Mouse (Mus musculus) regulatory T cell (primary cell): ENCODE measurements at regions not wholly inside any gene's neighbourhood (a gene's known extent, or its start where the extent isn't known, plus 50 kb on each side); places are given as distances from the start of the nearest gene placed in this dataset.

Source experiments
- in situ Hi-C: fragments of 300-600 bp; cut with MboI, MseI; formaldehyde crosslinking; loops from one replicate; pipeline ENCODE4 v1.15.1; 2025; ENCODE audit warnings: high pct_unique_total_duplicates

DNA sequence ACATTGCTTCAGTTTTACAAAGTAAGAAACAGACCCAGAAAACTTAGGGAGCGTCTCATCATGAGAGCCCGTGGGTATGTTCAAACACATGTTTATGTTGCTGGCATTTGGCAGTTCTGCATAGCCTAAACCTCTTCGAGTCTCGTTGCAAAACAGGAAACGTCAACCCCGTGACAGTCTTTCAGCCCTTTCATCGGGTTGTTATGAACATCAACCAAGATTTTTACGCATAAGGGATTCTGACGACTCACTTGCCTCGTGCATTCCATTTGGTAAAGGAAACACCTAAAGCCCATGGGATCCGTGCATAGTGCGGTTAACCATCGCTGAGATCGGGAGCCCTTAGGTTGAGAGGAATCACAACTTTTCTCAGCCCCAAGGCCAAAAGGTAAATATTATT lies 115.7 kb downstream of the Gpam start:
- in situ Hi-C loops: no loop called here

DNA sequence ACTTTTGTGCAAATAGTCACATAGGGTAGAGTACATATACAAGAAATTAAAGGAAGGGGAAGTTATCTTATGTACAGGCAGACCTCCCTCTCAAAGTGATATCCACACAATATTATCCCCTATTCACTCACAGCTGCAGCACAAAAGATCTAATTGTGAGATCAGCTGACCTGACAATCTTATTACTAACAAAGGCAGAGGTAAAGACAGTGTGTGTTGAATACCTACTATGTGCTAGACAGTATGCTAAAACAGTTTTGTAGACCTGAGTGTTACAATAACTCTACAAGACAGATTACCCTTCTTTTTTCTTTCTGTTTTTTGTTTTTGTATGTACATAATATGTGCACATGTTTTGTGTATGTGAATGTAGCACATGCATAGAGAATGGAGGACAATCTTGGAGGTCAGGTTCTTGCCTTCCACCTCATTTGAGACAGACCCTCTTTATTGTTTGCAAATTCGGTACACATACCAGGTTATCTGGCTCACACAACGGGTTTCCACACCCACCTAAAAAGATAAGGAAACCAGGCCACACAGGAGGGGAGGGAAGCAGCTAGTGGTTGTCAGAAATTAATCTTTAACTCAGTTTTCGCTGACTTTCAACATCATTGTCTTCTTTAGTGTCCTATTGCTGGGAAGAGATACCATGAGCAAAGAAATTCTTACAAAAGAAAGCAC lies 118.4 kb downstream of the Gpam start:
- in situ Hi-C loops: no loop called here

DNA sequence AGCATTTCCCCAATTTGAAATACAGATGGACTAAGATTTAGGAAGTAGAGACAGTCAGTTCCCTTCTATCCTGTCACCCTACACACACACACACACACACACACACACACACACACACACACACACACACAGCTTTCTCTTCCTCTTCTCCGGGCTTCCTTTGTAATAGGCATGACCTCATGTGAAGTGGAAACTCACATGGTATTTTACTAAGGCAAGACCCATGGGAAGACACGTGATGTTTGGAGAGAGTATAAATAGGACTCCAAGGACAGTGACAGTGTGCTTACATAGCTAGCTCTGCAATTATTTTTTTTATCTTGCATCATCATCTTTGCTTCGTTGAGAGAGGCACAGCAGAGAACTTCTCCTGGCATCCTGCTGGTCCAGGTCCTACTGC lies 137.1 kb downstream of the Gpam start:
- in situ Hi-C loops: no loop called here

DNA sequence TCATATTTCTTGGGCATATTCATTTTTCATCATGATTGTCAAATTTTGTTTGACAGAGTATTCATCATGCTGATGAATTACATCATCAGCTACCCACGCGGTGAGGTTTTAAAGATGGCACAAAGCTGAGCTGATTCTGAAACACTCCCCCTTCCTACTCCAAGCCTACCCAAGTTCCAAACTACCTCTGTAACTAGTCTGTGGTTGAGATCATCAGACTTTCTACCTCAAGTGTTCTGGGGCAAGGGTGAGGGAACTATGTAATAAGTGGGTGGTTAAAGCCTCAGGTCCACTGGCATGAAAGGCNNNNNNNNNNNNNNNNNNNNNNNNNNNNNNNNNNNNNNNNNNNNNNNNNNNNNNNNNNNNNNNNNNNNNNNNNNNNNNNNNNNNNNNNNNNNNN lies 142.5 kb downstream of the Gpam start:
- in situ Hi-C loops: no loop called here

DNA sequence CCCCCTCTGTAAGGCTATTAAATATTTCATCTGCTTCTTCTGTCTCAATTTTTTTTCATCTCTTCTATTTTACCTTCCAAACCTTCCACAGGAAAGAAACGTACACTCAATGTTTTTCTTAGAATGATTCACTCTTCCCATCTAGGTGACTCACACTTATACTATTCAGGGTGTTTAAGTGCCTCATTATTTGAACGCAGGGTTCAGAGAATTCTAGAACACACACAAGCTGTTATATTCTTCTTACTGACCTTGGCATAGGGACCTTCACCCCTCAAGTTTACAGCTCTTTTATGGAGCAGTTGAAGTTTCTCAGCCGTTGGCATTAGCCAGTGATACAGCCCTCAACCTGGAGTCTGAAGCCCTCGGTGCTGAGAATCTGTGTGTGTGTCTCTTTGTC lies 144.2 kb downstream of the Gpam start:
- in situ Hi-C loops: no loop called here

DNA sequence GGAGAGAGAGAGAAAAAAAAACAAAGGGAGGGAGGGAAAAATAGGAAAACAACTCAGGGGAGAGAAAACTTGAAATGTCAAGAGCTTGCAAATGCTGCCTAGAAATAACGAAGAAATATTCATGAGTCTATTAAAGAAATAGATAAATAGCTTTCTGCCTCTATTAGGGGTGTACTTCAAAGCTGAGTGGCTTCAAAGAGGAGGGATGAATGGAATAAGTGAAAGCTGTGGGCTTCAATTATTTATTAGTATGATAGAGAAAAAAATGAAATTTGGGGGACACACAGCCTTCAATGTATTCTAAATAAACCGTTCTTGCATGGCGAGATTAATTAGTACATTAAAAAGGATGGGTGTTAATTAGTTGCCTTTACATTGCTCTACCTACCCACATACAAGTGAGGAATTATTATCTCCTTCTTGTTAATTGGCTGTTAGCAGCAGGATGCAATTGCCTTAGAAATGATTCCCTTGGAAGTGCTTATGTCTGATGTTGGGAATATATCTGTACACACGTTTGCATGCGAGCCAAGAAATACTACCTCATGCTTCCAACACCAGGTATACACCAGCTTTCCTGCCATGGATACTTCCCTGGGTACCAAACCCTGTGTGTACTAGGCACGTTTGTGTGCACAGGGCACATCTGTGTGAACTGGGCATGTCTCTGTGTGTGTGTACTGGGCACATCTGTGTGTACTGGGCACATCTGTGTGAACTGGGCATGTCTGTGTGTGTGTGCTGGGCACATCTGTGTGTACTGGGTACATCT lies 155.4 kb downstream of the Gpam start:
- in situ Hi-C loops: no loop called here

DNA sequence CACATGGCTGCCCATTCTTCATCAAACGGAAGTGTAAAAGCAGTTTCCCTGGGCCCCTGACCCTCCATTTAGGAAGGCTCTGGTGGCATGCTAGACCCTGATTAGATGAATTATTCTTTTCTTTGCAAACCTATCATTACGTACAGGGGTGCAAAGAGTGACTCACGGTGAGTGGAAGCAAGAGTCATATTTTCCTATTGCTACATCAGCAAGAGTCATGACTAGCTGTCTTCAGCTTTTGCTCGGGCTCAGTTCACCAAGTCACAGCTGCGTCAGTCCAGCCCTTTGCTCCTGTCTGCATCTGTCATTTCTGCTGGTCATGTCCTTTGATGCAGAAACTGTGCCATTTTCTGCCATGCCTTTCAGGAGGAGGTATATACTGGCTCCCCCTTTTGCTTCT lies 168.7 kb downstream of the Gpam start:
- in situ Hi-C loops: no loop called here

DNA sequence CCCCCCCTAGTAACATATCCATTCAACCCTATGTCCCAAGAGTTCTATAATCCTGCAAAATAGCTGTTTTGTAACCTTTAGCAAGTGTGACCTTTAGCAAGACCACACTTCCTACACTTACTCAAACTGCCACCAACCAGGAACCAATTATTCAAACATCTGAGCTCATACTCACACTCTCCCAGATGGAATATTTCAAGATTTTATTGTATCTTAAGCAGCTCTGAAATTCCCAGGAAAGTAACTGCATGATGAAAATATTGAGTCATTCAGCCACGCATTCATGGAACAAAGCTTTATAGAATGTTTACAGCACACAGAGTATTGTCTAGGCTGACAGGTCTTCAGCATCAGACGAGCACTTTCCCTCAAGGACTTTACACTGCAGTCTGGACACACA lies 171.9 kb downstream of the Gpam start:
- in situ Hi-C loops: no loop called here

DNA sequence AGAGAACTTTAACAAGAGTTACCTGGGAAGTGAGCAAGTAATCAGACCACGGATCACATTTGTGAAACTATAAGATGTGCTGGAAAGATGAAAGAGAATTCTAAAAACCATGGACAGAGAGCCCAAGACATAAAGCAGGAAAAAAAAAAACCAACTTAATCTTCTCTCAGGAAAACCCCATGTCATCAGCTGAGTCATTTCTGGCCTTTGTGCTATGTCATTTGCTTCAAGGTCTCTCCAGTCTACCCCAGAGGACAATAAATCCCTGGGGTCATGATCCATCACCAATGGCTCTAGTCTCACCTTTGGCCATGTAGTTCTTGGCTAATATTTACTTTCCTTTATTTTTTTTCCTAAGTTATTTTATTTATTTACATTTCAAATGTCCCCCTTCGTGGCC lies 174.5 kb downstream of the Gpam start:
- in situ Hi-C loops: no loop called here

DNA sequence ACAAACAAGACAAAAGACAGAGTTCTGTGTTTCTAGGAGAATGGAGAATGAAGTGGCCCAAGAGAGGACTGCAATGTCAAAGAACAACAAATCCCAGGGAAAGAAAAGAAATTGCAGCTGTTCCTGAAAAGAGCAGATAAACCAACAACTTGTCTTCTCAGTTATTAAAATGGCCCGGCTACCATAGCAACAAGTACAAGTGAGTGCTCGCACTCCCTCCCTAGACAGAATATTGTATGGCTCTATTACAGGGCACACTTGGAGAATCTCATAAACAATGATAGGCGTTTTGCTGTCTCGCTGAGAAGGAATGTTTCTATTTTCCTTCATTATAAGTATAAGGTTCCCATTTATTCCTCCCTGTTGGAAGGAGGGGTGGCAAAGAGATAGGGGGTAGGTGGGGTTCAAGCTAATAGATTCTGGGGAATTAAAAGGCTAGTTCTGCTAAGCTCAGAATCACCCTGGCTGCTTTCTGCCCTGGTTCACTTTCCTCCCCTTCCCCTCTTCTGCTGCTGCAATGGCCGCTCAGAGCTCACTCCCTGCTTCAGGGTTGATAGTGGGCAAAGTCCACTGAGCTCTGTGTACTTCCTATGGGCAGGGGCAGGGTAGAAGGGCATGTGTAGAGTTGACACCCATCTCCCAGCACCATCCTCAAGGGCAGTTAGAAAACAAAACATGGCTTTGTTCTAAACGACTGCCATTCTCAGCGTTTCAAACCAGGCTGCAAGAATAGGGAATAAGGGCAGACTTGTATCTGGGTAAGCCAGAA lies 178.5 kb downstream of the Gpam start:
- in situ Hi-C loops: no loop called here

DNA sequence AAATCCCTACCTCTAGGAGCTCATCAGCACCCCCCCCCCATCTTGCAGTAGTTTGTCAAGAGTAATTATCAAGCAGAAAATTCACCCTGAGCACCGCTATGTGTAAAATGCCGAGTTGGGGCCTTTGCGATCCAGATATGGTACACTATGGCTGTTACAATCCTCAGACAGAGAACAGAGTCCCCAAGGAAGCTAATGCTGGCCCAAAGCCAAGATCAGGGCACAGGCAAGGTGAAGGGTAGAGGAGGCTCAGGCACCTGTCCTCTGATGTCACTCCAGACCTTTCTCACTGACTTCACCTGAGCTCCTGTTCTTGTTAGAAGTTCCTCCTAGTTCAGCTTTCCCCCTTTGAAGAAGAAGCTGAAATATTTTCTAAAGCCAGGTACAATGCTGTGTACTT lies 179.5 kb downstream of the Gpam start:
- in situ Hi-C loops: no loop called here

DNA sequence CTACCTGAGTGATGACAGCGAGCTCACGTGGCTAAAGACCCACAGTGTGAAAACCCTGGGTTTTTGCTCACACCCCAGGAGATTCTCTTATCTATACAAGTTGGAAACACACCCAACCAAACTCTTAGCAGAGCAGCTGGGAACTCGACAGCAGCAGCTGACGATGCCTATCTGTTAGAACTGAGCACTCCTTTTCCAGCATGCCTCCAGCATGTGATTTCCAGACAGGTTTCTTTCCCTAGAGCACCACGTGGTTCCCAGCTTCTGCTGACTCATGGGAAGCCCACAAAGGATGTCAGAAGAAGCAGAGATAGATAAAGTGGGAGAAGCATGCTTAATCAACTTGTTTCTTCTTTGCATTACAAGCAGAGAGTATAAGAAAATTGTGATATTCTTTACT lies 194.5 kb downstream of the Gpam start:
- in situ Hi-C loops: no loop called here

DNA sequence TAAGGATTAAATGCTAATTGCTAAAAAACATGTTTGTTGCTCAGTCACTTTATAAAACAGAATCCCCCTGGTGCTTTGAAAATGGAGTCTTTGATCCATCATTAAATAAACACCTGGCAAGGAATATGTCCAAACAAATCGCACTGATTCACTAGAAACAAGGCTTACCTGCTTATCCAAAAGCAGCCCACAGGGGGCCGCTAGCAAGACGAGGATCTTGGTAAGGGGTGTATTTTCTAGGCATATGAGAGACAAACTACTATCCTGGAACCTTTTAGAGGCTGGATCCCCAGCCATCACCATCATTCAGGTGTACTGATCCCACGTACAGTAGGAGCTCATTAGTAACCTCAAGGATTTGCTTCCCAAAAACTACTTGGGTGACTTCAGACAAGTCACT lies 201.2 kb downstream of the Gpam start:
- in situ Hi-C loops: no loop called here

DNA sequence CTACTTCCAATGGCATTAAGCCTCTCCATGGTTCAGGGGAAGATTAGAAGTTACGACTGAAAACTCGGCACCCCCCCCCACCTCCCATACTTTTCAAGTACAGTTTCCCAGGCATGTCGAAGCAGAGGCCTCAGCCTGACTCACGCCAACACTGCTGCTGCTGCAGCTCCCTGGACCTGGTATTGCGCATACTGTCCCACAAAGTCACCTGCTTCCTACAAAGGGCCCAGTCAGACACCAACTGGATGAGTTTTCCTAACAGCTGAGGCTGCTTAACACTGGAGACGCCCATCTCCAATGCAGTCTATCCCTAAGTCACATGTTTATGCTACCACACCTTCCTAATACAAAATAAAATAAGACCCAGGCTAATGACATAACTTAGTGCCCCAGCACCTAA lies 207.4 kb downstream of the Gpam start:
- in situ Hi-C loops: no loop called here

DNA sequence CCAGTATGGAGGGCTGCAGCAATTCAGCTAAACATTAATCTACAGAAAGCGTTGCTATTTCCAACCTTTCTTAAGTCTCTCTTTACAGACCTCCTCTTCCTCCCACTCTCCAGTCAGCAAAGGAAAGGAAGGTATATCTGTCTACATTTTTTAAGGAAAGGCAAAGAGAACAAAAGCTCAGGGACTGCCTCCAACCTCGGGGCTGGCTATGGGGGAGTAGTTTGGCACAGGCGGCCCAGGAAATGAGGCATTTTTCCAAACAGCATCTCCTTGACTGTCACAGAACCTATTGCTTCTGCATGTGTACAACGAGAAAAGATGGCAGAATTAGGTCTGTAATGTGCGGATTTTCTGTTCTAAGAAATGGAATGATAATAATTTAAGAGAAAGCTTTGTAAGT lies 233.4 kb downstream of the Gpam start:
- in situ Hi-C loops: no loop called here

DNA sequence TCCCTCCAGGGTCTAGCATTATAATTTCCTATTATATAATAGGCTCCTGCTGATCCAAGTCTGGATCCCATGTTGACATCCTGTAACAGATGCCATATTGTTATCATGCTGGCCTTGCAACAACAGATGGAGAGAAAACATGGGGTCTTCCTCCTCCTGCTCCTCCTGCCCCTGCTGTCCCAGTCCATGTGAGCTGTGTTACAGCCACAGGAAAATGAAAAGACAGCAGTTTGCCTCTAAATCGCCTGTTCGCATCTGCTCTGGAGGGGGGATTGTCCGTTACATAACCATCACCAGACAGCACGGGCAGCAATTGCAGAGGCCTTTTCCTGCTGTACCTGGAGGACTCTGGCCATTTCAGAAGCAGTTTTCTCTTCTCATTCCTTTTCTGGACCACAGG lies 260.0 kb downstream of the Gpam start:
- in situ Hi-C loops: loop anchor here (25.0 kb wide), 1 partner anchor 1155 kb away; no protein-coding TSS in a partner anchor

DNA sequence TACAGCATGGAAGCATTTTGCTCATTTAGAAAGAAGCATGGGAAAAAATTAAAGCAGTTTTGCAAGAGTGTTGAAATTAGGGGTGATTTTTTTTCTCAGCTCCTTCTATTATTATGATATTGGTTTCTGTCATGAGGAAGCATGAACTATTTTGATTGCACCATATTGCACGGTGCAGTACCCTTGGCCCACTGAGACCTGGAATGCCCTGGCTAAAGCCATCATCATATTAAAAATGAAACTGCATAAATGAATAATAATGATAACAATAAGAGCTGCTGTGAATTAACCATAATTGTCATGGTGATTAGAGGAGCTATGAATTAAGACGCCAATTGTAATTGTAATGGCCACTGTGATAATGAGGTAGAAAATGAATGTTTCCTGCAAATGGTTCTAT lies 271.8 kb downstream of the Gpam start:
- in situ Hi-C loops: loop anchor here (25.0 kb wide), 1 partner anchor 1143 kb away; no protein-coding TSS in a partner anchor

DNA sequence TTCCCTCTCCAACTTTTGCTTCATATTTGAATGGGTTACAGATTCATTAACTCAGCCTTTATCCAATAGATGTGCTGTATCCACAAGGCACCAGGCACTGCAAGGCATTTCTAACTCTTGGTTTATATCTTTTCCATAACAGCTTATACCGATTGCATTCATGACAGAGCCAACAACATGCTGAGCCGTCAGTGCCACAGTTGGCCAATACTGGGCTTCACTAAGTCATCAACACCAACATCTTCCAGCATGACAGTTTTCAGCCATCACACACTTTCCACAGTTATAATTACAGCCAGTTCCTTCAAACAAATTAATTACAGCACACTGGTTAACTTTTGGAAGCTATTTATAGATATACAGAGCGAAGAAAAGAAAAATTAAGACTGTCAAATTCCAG lies 288.8 kb downstream of the Gpam start:
- in situ Hi-C loops: no loop called here

DNA sequence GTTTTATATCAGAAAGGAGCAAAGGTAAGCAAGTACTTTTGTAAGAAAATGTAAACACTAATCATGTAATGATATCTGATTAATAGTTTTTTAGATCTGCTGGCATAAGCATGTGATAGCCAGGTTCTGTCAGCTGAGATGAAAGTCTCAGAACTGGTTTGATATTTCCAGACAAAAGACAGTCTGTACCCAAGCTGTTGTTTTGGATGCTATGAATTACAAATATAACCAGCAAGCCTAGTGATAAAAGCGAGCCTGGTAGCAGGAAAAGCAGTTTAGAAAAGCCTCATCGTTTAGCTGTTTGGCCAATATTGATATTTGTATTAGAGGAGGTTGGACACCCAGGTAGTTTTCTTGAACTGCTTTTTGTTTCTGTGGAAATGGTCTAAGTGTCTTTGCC lies 290.6 kb downstream of the Gpam start:
- in situ Hi-C loops: no loop called here

DNA sequence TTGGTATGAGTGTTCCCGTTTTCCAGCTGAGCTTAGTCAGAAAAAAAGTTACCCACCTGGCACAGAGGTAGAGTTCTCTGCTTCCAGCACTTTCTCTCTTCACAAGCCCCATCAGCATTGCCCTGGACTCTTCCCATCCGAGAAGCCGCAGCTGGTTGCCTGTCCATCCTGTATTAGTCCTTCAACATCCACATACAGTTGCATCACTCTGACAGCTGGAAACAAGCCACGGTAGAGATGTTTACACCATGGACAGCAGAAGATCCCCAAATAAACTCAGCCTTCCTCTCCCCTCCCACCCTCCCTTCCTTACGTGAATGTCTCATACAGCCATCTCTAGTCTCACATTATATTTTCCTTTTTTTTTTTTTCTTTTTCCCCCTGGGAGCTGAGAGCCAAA lies 304.9 kb downstream of the Gpam start:
- in situ Hi-C loops: no loop called here

DNA sequence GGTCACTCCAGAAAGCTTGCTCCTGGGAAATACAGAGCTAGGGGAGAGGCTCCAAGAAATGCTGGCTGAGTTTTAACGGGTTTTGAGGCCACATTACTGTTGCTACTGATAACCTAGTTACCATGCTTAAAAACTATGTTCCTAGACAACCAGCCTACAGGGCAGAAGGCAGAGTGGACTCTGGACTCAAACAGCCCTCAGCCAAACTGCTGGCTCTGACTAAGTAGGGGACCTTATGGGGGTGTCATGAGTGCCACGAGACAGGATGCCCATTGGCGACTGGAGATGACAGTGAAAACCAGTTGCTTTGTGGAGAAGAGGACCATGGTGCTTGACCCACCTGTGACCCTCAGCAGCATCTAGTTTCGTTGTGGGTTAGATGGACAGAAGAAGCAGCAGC lies 306.5 kb downstream of the Gpam start:
- in situ Hi-C loops: no loop called here

DNA sequence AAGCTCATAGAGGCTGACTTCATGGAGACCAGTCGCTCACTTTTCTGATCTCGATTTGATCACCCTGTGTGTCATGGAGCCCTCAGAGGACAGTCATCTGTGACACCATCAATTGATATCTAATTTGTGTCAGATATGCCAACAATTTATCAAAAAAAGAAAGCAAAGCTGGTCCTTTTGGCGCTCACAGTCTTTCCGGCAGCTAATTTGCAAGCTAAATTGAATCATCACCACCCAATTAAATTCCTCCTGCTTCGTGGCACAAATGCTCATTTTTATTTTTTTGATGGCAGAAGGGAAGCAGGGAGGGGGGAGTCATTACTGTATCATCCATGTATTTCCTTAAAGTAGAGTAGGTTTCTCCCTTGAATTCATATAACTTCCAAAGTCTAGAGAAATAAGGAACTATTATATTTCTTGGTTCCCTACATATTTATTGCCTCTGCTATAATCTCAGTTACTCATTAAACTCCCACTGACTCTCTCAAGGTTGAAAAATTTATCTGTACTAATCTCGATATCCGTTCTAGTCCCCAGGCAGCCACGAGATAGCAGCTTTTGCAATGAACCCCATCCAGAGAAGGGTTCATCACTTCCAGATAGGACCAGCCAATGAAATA lies 325.8 kb downstream of the Gpam start:
- in situ Hi-C loops: no loop called here
